Mouse (Mus musculus): ENCODE measurements around the gene Man2a1. TPM values are rescaled to one million over a fixed set of nuclear protein-coding genes. Genes with fewer than 3 reads are reported as not detected.

Man2a1 gene
- polyA plus RNA-seq, 1 experiment from 2014 or later = 10.5 TPM

DNA sequence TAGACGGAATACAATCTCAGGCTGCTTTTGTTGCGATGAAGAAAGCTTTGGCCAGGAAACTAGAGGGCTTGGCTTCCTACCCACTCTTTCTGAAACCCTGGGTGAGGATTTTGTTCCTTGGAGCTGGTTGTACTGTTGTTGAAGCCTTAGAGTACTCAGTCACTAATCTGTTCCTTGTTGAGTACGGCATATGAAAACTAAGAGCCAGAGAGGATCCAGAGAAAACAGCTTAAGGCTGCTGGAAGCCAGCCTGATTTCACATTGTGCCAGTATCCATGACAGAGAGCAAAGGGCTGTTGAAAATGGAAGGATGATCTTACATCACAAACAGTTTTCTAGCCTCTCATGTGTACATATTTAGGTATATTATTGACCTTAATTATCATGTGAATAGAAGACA, 7.7 kb upstream of the Man2a1 start:
- no peak overlapping the region for H3K4me2 ChIP-seq (ENCODE audit: low read depth, low read length)
- no peaks in the 10 kb centered on the region for H3K9me3 ChIP-seq (ENCODE audit: control insufficient read depth, low read length)
- no peak overlapping the region for H3K27ac ChIP-seq (replicated peaks; ENCODE audit: low read depth, low read length)
- peak; percentile 31 for DNase-seq (ENCODE audit: low spot score)
- no peaks in the 10 kb centered on the region for H3K36me3 ChIP-seq (ENCODE audit: control insufficient read depth, insufficient read depth, low read length)
- H3K27me3 ChIP-seq (replicated peaks; ENCODE audit: control insufficient read depth, insufficient read depth, low read length) = no peaks in the 10 kb centered on the region
- H3K9ac ChIP-seq (ENCODE audit: low read depth, low read length) = no peak overlapping the region
- 77% methylated on average over 3 of the region's 3 CpGs for WGBS
- peak; percentile 44; the same call in 1 of the 2 replicates for ATAC-seq (ENCODE audit: low read depth)
- H3K4me1 ChIP-seq (ENCODE audit: control insufficient read depth, insufficient read depth, low read length) = no peaks in the 10 kb centered on the region
- no peak overlapping the region for H3K4me3 ChIP-seq (ENCODE audit: low read depth, low read length)

- 85% methylated on average over 9 of the region's 9 CpGs for WGBS
- ATAC-seq (ENCODE audit: low read depth) = no peak
- Histone ChIP-seq H3K4me3 (ENCODE audit: low read depth, low read length) (no peak overlapping the region), H3K4me2 (ENCODE audit: low read depth, low read length) (no peak overlapping the region), H3K36me3 (ENCODE audit: control insufficient read depth, insufficient read depth, low read length) (no peaks in the 10 kb centered on the region), H3K9me3 (ENCODE audit: control insufficient read depth, low read length) (no peaks in the 10 kb centered on the region), H3K9ac (ENCODE audit: low read depth, low read length) (no peak overlapping the region), H3K27me3 (replicated peaks; ENCODE audit: control insufficient read depth, insufficient read depth, low read length) (no peaks in the 10 kb centered on the region), H3K27ac (replicated peaks; ENCODE audit: low read depth, low read length) (no peak overlapping the region), H3K4me1 (ENCODE audit: control insufficient read depth, insufficient read depth, low read length) (peaks cover 4% of the 10 kb centered on the region; the same call in 1 of the 2 replicates)
- DNase-seq (ENCODE audit: low spot score) = no peak
Measured at GRCm38 (mm10) chr17:64597770-64598169, 2.8 kb upstream of the Man2a1 start.

DNA sequence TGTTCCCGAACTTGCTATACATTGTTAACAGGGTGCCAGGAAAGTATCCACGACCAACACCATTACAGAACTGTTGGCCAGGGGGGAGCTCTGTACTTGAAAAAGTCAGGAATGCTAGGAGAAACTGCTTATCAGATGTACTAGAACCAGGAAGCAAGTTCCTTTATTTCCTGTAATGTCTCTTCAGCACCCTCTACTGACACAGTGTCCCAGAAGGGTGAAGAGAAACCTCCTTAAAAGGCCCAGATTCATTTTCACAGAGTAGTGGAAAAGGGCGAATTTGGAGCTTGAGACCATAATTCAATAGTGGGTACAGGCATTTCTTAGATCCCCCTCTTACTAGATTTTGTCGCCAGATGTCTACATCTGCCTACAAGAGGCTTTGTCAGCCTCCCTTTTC, 620 bp upstream of the Man2a1 start:
- H3K27ac ChIP-seq (replicated peaks; ENCODE audit: low read depth, low read length) = peak overlapping the region; percentile 92
- ATAC-seq (ENCODE audit: low read depth) (no peak), DNase-seq (ENCODE audit: low spot score) (peak; percentile 81)
- H3K4me1 ChIP-seq (ENCODE audit: control insufficient read depth, insufficient read depth, low read length) = peaks cover 19% of the 10 kb centered on the region
- H3K9me3 ChIP-seq (ENCODE audit: control insufficient read depth, low read length) = no peaks in the 10 kb centered on the region
- H3K27me3 ChIP-seq (replicated peaks; ENCODE audit: control insufficient read depth, insufficient read depth, low read length) = no peaks in the 10 kb centered on the region
- H3K4me3 ChIP-seq (ENCODE audit: low read depth, low read length) = peak overlapping the region; percentile 90
- peak overlapping the region; percentile 95 for H3K4me2 ChIP-seq (ENCODE audit: low read depth, low read length)
- peak overlapping the region; percentile 89 for H3K9ac ChIP-seq (ENCODE audit: low read depth, low read length)
- H3K36me3 ChIP-seq (ENCODE audit: control insufficient read depth, insufficient read depth, low read length) = no peaks in the 10 kb centered on the region
- 20% methylated on average over 4 of the region's 4 CpGs for WGBS

GRCm38 (mm10) chr17:64601091-64601750, 685 bp downstream of the Man2a1 start:
- H3K9ac ChIP-seq (ENCODE audit: low read depth, low read length) = peak overlapping the region; percentile 89
- ATAC-seq (ENCODE audit: low read depth) (peak; percentile 42), DNase-seq (ENCODE audit: low spot score) (peak; percentile 45)
- H3K36me3 ChIP-seq (ENCODE audit: control insufficient read depth, insufficient read depth, low read length) = no peaks in the 10 kb centered on the region
- H3K9me3 ChIP-seq (ENCODE audit: control insufficient read depth, low read length) = no peaks in the 10 kb centered on the region
- WGBS = 1% methylated on average over 20 of the region's 73 CpGs
- no peaks in the 10 kb centered on the region for H3K27me3 ChIP-seq (replicated peaks; ENCODE audit: control insufficient read depth, insufficient read depth, low read length)
- peak overlapping the region; percentile 92 for H3K27ac ChIP-seq (replicated peaks; ENCODE audit: low read depth, low read length)
- H3K4me1 ChIP-seq (ENCODE audit: control insufficient read depth, insufficient read depth, low read length) = peaks cover 19% of the 10 kb centered on the region
- H3K4me2 ChIP-seq (ENCODE audit: low read depth, low read length) = peak overlapping the region; percentile 95
- H3K4me3 ChIP-seq (ENCODE audit: low read depth, low read length) = peak overlapping the region; percentile 90

DNA sequence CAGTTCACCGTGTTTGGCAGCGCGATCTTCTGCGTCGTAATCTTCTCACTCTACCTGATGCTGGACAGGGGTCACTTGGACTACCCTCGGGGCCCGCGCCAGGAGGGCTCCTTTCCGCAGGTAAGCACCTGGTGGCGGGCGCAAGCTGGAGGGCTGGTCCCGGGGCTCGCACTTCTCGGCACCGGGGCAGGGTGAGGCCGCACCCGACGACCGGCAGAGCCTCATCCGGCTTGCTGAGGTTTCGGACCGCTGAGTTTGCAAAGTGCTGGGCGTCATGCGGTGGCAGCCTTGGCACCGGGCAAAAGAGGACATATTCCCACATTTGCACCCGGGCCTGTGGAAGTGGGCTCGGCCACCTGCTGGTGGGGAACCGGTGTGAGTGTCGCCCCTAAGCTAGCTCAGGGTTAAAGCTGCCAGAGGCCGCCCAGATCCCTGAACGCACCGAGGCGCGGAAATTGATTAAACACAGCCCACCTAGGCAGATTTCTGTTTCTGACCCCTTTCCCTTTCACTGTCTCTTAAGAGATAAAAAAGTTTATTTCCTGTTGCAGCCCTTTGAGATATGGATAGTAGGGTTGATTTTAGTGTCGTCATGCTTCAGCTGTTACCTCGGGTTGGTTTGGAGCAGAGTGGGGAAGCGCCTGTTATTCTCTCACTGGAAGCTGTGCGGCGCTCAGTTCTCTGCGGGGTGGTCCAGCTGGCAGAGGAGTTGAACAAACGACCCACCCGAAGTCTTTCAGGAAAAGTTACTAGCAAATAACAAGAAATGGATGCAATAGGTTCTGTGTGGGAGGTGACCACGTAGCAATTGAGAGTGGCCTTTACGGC, 1.4 kb downstream of the Man2a1 start:
- Histone ChIP-seq H3K27ac (replicated peaks; ENCODE audit: low read depth, low read length) (peak overlapping the region; percentile 92), H3K9ac (ENCODE audit: low read depth, low read length) (peak overlapping the region; percentile 89), H3K4me1 (ENCODE audit: control insufficient read depth, insufficient read depth, low read length) (peaks cover 19% of the 10 kb centered on the region), H3K27me3 (replicated peaks; ENCODE audit: control insufficient read depth, insufficient read depth, low read length) (no peaks in the 10 kb centered on the region), H3K4me3 (ENCODE audit: low read depth, low read length) (peak overlapping the region; percentile 90), H3K4me2 (ENCODE audit: low read depth, low read length) (peak overlapping the region; percentile 95), H3K36me3 (ENCODE audit: control insufficient read depth, insufficient read depth, low read length) (no peaks in the 10 kb centered on the region), H3K9me3 (ENCODE audit: control insufficient read depth, low read length) (no peaks in the 10 kb centered on the region)
- ATAC-seq (ENCODE audit: low read depth) (peak; percentile 39; the same call in 1 of the 2 replicates), DNase-seq (ENCODE audit: low spot score) (peak; percentile 90)
- under 1% methylated on average over 38 of the region's 44 CpGs for WGBS

DNA sequence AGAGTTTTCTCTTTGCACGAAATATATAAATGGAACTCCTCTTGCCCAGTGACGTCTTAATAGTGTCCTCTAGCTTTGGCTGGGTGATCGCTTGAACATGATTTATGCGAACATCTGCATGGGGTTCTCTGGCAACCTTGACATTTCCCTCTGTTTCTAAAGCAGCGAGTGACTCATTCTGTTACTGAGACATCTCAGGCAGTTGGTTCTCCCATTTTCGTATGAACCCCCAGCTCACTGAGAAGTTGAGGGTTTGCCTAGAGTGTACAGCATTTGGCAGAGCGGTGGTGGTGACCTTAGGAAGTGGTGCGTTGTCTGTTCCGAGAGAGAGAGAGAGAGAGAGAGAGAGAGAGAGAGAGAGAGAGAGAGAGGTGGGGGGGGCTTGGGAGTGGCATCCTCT, 2.6 kb downstream of the Man2a1 start:
- peak overlapping the region; percentile 95 for H3K4me2 ChIP-seq (ENCODE audit: low read depth, low read length)
- 55% methylated on average over 9 of the region's 9 CpGs for WGBS
- H3K4me1 ChIP-seq (ENCODE audit: control insufficient read depth, insufficient read depth, low read length) = peaks cover 19% of the 10 kb centered on the region
- H3K4me3 ChIP-seq (ENCODE audit: low read depth, low read length) = peak overlapping the region; percentile 90
- no peaks in the 10 kb centered on the region for H3K27me3 ChIP-seq (replicated peaks; ENCODE audit: control insufficient read depth, insufficient read depth, low read length)
- no peaks in the 10 kb centered on the region for H3K9me3 ChIP-seq (ENCODE audit: control insufficient read depth, low read length)
- 0 out of 2 replicates have a peak, but pooled peaks cover 1% of the 10 kb centered on the region for H3K36me3 ChIP-seq (ENCODE audit: control insufficient read depth, insufficient read depth, low read length)
- DNase-seq (ENCODE audit: low spot score) = peak; percentile 9
- no peak for ATAC-seq (ENCODE audit: low read depth)
- 0 out of 2 replicates have a peak overlapping the region, but pooled peaks have one; percentile 89 for H3K9ac ChIP-seq (ENCODE audit: low read depth, low read length)
- no peak overlapping the region for H3K27ac ChIP-seq (replicated peaks; ENCODE audit: low read depth, low read length)

DNA sequence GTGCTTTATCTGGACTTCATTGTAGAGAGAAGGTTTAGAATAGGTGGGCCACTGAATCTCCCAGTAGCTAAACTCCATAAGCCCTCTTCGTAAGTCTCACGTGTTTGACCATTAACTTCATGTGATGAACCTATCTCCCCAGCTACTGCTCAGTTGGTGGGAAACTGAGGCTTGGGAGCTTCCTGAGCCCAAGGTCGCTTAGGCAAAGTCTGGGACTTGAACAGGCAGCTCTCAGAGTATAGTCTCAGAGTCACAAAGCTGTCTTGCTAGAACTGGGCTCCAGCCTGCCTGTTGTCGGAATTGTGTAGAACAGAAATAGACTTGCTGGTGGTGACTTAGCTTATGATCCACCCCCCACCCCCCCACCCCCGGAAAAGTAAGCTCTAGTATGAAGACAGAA, 3.0 kb downstream of the Man2a1 start:
- 83% methylated on average over 5 of the region's 5 CpGs for WGBS
- Histone ChIP-seq H3K9ac (ENCODE audit: low read depth, low read length) (no peak overlapping the region), H3K36me3 (ENCODE audit: control insufficient read depth, insufficient read depth, low read length) (0 out of 2 replicates have a peak, but pooled peaks cover 4% of the 10 kb centered on the region), H3K9me3 (ENCODE audit: control insufficient read depth, low read length) (no peaks in the 10 kb centered on the region), H3K4me1 (ENCODE audit: control insufficient read depth, insufficient read depth, low read length) (peaks cover 19% of the 10 kb centered on the region), H3K4me3 (ENCODE audit: low read depth, low read length) (peak overlapping the region; percentile 90), H3K4me2 (ENCODE audit: low read depth, low read length) (peak overlapping the region; percentile 95), H3K27me3 (replicated peaks; ENCODE audit: control insufficient read depth, insufficient read depth, low read length) (no peaks in the 10 kb centered on the region), H3K27ac (replicated peaks; ENCODE audit: low read depth, low read length) (no peak overlapping the region)
- DNase-seq (ENCODE audit: low spot score) = no peak
- no peak for ATAC-seq (ENCODE audit: low read depth)

DNA sequence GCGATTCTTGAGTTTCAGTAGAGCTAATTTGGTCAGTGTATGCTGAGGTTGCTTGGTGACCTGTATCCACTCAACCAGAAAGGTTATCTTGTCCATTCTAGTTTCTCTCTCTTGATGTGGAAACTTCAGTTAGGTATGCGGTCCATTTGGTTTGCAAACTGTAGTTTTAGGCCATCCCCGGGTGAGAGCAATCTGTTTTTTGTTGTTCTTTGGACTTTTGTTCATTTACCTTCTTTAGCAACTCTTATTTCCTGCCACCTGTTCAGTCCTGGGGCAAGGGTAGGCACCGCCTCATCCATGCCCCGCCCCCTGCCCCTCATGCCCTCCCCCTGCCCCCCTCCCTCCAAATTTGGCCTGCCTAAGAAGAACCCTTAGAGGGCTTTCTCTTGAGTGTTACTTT, 3.6 kb downstream of the Man2a1 start:
- Histone ChIP-seq H3K4me3 (ENCODE audit: low read depth, low read length) (no peak overlapping the region), H3K4me1 (ENCODE audit: control insufficient read depth, insufficient read depth, low read length) (peaks cover 19% of the 10 kb centered on the region), H3K27me3 (replicated peaks; ENCODE audit: control insufficient read depth, insufficient read depth, low read length) (no peaks in the 10 kb centered on the region), H3K4me2 (ENCODE audit: low read depth, low read length) (peak overlapping the region; percentile 95), H3K9ac (ENCODE audit: low read depth, low read length) (no peak overlapping the region), H3K36me3 (ENCODE audit: control insufficient read depth, insufficient read depth, low read length) (0 out of 2 replicates have a peak, but pooled peaks cover 4% of the 10 kb centered on the region), H3K9me3 (ENCODE audit: control insufficient read depth, low read length) (no peaks in the 10 kb centered on the region), H3K27ac (replicated peaks; ENCODE audit: low read depth, low read length) (no peak overlapping the region)
- DNase-seq (ENCODE audit: low spot score) (no peak), ATAC-seq (ENCODE audit: low read depth) (no peak)
- WGBS = 67% methylated on average over 5 of the region's 5 CpGs
